Mouse (Mus musculus) small intestine, adult 2 months (tissue): Measurements from ENCODE around the gene B3gnt3.

Experiments
- CTCF ChIP-seq: fragments of 200-500 bp; IDR thresholded peaks from 2 replicates; pipeline ENCODE4 v1.5.1; 2012; ENCODE audit warnings: low read depth, mild to moderate bottlenecking, control low read depth, inconsistent platforms, low read length, moderate library complexity, mixed read lengths; ENCODE audit not compliant: insufficient replicate concordance, insufficient read length; ENCODE audit errors: extremely low read depth
- POLR2A ChIP-seq: fragments of 200-500 bp; IDR thresholded peaks from 2 replicates; pipeline ENCODE4 v1.6.1; 2012; ENCODE audit warnings: low read depth, mild to moderate bottlenecking, control low read depth, inconsistent platforms, low read length, moderate library complexity

DNA sequence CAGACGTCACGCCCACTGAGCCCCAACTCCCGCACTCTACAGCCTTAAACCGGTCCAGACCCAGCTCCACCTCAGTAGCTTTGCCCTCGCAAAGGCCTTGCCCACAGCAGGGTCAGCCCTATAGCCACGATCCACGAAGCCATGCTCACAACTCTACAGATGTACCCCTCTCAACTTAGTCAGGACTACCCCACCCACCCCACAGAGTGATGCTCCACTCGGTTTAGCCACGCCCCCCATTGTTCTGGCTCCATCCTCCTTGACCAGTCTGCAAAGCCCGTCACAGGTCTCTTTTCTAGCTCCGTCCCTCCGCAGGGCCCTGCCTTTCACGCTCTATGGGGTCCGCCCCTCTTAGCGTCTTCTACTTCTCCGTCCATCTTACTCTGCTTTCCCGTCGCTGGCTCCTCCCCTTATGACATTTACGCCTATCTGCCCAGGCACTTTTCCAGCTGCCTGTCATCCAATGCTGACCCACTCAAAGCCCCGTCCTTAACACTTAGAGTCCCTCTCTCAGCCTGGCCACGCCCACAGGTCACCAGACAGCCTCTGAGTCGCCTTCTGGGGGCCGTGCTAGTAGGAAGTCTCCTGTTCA, 15.3 kb downstream of the B3gnt3 start:
- 0 out of 2 replicates have a peak, but pooled peaks have one; percentile 16 for TF ChIP-seq POLR2A
- no peak for TF ChIP-seq CTCF
